Mouse (Mus musculus): ENCODE results near the gene Scaf4.
"Not testable (repeated sequence)": the region's sequence is repeated elsewhere in the genome, so short reads cannot be mapped to it uniquely, and the experiment has no call there.

Gene Scaf4

GRCm38 (mm10) chr16:90291675-90292074 is 7.4 kb upstream of the Scaf4 start:
- DNase-seq (ENCODE audit: low read depth in 2 of 2, low spot score in 2 of 2) = no peak

- DNase-seq (ENCODE audit: low read depth in 2 of 2, low spot score in 2 of 2) = no peak
Observed at GRCm38 (mm10) chr16:90290962-90291361, 6.7 kb upstream of the Scaf4 start.

- DNase-seq (ENCODE audit: low read depth in 2 of 2, low spot score in 2 of 2) = no peak
Observed at GRCm38 (mm10) chr16:90284916-90285315, 613 bp upstream of the Scaf4 start.

- peak; percentile 11 to 27 for DNase-seq (ENCODE audit: low read depth in 2 of 2, low spot score in 2 of 2)
Observed at GRCm38 (mm10) chr16:90283266-90283904, 918 bp downstream of the Scaf4 start.

GRCm38 (mm10) chr16:90282620-90283265 is 1.6 kb downstream of the Scaf4 start:
- DNase-seq (ENCODE audit: low read depth in 2 of 2, low spot score in 2 of 2) = no peak

- no peak for DNase-seq (ENCODE audit: low read depth in 2 of 2, low spot score in 2 of 2)
Observed at GRCm38 (mm10) chr16:90281406-90281805, 2.9 kb downstream of the Scaf4 start.

- DNase-seq (ENCODE audit: low read depth in 2 of 2, low spot score in 2 of 2) = no peak
Observed at GRCm38 (mm10) chr16:90280989-90281388, 3.3 kb downstream of the Scaf4 start.

GRCm38 (mm10) chr16:90280515-90280914 is 3.8 kb downstream of the Scaf4 start:
- no peak for DNase-seq (ENCODE audit: low read depth in 2 of 2, low spot score in 2 of 2)

- DNase-seq (ENCODE audit: low read depth in 2 of 2, low spot score in 2 of 2) = no peak
Observed at GRCm38 (mm10) chr16:90279058-90279457, 5.2 kb downstream of the Scaf4 start.

GRCm38 (mm10) chr16:90275521-90275920 is 8.8 kb downstream of the Scaf4 start:
- DNase-seq (ENCODE audit: low read depth in 2 of 2, low spot score in 2 of 2) = no peak

- no peak for DNase-seq (ENCODE audit: low read depth in 2 of 2, low spot score in 2 of 2)
Observed at GRCm38 (mm10) chr16:90266581-90266980, 17.7 kb downstream of the Scaf4 start.

GRCm38 (mm10) chr16:90265106-90265505 is 19.2 kb downstream of the Scaf4 start:
- DNase-seq (ENCODE audit: low read depth in 2 of 2, low spot score in 2 of 2) = no peak

- DNase-seq (ENCODE audit: low read depth in 2 of 2, low spot score in 2 of 2) = no peak
Observed at GRCm38 (mm10) chr16:90264021-90264420, 20.3 kb downstream of the Scaf4 start.

GRCm38 (mm10) chr16:90261791-90262190 is 22.5 kb downstream of the Scaf4 start:
- DNase-seq (ENCODE audit: low read depth in 2 of 2, low spot score in 2 of 2) = no peak

GRCm38 (mm10) chr16:90260097-90260496 is 24.2 kb downstream of the Scaf4 start:
- no peak for DNase-seq (ENCODE audit: low read depth in 2 of 2, low spot score in 2 of 2)

- DNase-seq (ENCODE audit: low read depth in 2 of 2, low spot score in 2 of 2) = no peak
Observed at GRCm38 (mm10) chr16:90259623-90260022, 24.7 kb downstream of the Scaf4 start.

- DNase-seq (ENCODE audit: low read depth in 2 of 2, low spot score in 2 of 2) = no peak
Observed at GRCm38 (mm10) chr16:90258950-90259349, 25.4 kb downstream of the Scaf4 start.

- DNase-seq (ENCODE audit: low read depth in 2 of 2, low spot score in 2 of 2) = no peak
Observed at GRCm38 (mm10) chr16:90252521-90252920, 31.8 kb downstream of the Scaf4 start.

GRCm38 (mm10) chr16:90251256-90251655 is 33.0 kb downstream of the Scaf4 start:
- not testable (repeated sequence) for DNase-seq (ENCODE audit: low read depth in 2 of 2, low spot score in 2 of 2)

GRCm38 (mm10) chr16:90250099-90250498 is 34.2 kb downstream of the Scaf4 start:
- no peak for DNase-seq (ENCODE audit: low read depth in 2 of 2, low spot score in 2 of 2)

- no peak for DNase-seq (ENCODE audit: low read depth in 2 of 2, low spot score in 2 of 2)
Observed at GRCm38 (mm10) chr16:90242426-90243304, 41.6 kb downstream of the Scaf4 start.

- no peak for DNase-seq (ENCODE audit: low read depth in 2 of 2, low spot score in 2 of 2)
Observed at GRCm38 (mm10) chr16:90241875-90242274, 42.4 kb downstream of the Scaf4 start.

Measured in CD8-positive naive resting alpha-beta T cell, adult 2 months (primary cell).